Mouse (Mus musculus) G1E (cell line): Measurements from ENCODE around the gene Mrpl52. TPM values are rescaled to one million over a fixed set of nuclear protein-coding genes. Genes with fewer than 3 reads are reported as not detected.

Source experiments
- ATAC-seq: 2 replicates; pipeline ENCODE4 v1.8.0; 2016; ENCODE audit warnings: mild to moderate bottlenecking; ENCODE audit not compliant: insufficient number of reproducible peaks, poor library complexity, low FRiP score, severe bottlenecking; ENCODE audit errors: extremely low read depth
- DNase-seq: peaks from one replicate; pipeline ENCODE4 v3.0.0; 2012; ENCODE audit warnings: low spot score
- H3K27me3 ChIP-seq: 2 replicates; pipeline ENCODE4 v1.6.1; 2012; ENCODE audit warnings: mild to moderate bottlenecking, low read length, inconsistent platforms; ENCODE audit not compliant: insufficient read depth
- H3K36me3 ChIP-seq: replicated peaks from 2 replicates; pipeline ENCODE3; 2012; ENCODE audit warnings: mild to moderate bottlenecking, inconsistent platforms
- H3K4me1 ChIP-seq: 2 replicates; pipeline ENCODE4 v1.6.1; 2012; ENCODE audit warnings: low read depth, low read length, inconsistent platforms, mixed read lengths; ENCODE audit not compliant: insufficient read depth
- H3K4me3 ChIP-seq: 2 replicates; pipeline ENCODE4 v1.5.1; 2012; ENCODE audit warnings: low read depth, mild to moderate bottlenecking, inconsistent platforms, low read length, moderate library complexity, mixed read lengths
- H3K9me3 ChIP-seq: replicated peaks from 2 replicates; pipeline ENCODE4 v1.6.1; 2012; ENCODE audit warnings: inconsistent platforms
- CTCF ChIP-seq: IDR thresholded peaks from 2 replicates; pipeline ENCODE4 v1.5.1; 2012; ENCODE audit warnings: low read depth, low read length, inconsistent platforms, mixed read lengths
- GATA1 ChIP-seq: IDR thresholded peaks from 2 replicates; pipeline ENCODE4 v1.6.1; 2012; ENCODE audit warnings: borderline replicate concordance, low read length, inconsistent platforms, mixed read lengths
- GATA2 ChIP-seq: IDR thresholded peaks from 2 replicates; pipeline ENCODE4 v1.6.1; 2012; ENCODE audit warnings: low read depth, low read length, inconsistent platforms, borderline replicate concordance
- POLR2AphosphoS5 ChIP-seq: IDR thresholded peaks from 2 replicates; pipeline ENCODE4 v1.6.1; 2012; ENCODE audit warnings: low read depth, low read length, inconsistent platforms; ENCODE audit not compliant: insufficient replicate concordance
- TAL1 ChIP-seq: conservative IDR thresholded peaks from 2 replicates; pipeline ENCODE4 v1.6.1; 2012; ENCODE audit warnings: low read depth, low read length, inconsistent platforms, mixed read lengths
- polyA plus RNA-seq: library from polyadenylated mRNA; stranded (reverse); fragments of >175 nt; gene quantifications from 2 replicates; pipeline ENCODE4 v1.2.3, GENCODE M21; 2012
- total RNA-seq, 2 experiments: library from RNA; stranded (forward) in 1 of 2; stranded (reverse) in 1 of 2; fragments of 200-1000 nt in 1 of 2; fragments of >200 nt in 1 of 2; fragmentation: Nextera tagmentation in 1 of 2; gene quantifications; 2 replicates each; pipeline ENCODE4 v1.2.3; 2014 to 2017

The Mrpl52 gene
- total and polyA plus RNA-seq, 3 experiments: 238 to 1,643 (median 318) TPM

- Histone ChIP-seq H3K4me1 (peaks cover 8% of the 10 kb centered on the region), H3K27me3 (peaks cover 44% of the 10 kb centered on the region), H3K36me3 (peaks cover 23% of the 10 kb centered on the region), H3K4me3 (no peak overlapping the region), H3K9me3 (no peaks in the 10 kb centered on the region)
- TF ChIP-seq GATA2 (no peak), GATA1 (no peak), CTCF (no peak), POLR2AphosphoS5 (no peak), TAL1 (no peak)
- ATAC-seq (no peak), DNase-seq (no peak)
Measured at GRCm38 (mm10) chr14:54474744-54475143, 48.0 kb downstream of the Mrpl52 start.

DNA sequence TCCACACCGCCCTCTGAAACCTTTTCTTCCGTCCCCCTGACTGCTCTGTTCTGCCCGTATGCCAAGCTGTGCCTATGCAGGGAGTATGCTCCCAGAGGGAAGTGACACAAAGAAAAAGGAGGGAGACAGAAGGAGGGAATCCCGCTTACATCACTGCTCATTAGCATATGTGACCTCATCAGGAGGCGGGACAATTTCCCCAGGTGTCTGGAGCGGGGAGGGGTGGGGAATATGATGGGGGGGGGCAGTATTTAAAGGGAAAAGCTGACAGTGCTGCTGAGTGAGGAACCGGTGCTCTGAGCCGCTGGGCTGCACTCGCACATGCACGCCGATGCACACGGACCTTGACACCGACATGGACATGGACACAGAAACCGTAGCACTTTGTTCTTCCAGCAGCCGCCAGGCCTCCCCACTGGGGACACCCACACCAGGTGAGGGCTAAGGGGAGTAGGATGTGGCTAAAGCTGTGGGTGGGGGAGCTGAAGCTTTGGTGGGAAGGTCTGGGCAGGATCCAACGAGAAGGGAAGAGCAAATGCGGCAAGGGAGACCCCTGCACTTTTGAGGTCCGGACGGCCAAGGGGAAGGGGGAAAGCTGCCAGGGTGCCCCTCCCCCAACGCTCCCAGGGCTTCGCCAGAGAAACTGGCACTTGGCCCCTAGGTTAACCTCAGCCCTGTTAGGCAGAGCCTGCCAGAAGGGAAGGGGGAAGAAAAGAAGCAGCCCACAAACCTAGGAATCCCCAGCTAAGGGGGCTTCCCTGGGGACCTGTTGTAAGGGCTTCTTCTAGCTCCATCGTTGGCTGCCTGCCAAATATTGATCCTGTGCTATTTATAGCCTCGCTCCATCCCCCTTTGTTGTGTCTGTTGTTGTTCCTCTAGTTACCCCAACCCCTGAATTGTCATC, 49.5 kb downstream of the Mrpl52 start, which contains the start of gene Rem2:
Gene Rem2, plus strand, starts transcription at position 160 of the 904 bp plus-strand sequence.
- H3K27me3 ChIP-seq: peaks cover 57% of the 10 kb centered on the region
- H3K4me3 ChIP-seq: no peak within 1 kb of the TSS
- no peaks in the 10 kb centered on the region for H3K9me3 ChIP-seq
- ATAC-seq: no peak
- no peak for TF ChIP-seq POLR2AphosphoS5
- TF ChIP-seq GATA2: no peak
- TF ChIP-seq GATA1: no peak
- TF ChIP-seq TAL1: no peak
- TF ChIP-seq CTCF: no peak
- H3K36me3 ChIP-seq: peaks cover 10% of the 10 kb centered on the region
- DNase-seq: no peak
- H3K4me1 ChIP-seq: peaks cover 8% of the 10 kb centered on the region

DNA sequence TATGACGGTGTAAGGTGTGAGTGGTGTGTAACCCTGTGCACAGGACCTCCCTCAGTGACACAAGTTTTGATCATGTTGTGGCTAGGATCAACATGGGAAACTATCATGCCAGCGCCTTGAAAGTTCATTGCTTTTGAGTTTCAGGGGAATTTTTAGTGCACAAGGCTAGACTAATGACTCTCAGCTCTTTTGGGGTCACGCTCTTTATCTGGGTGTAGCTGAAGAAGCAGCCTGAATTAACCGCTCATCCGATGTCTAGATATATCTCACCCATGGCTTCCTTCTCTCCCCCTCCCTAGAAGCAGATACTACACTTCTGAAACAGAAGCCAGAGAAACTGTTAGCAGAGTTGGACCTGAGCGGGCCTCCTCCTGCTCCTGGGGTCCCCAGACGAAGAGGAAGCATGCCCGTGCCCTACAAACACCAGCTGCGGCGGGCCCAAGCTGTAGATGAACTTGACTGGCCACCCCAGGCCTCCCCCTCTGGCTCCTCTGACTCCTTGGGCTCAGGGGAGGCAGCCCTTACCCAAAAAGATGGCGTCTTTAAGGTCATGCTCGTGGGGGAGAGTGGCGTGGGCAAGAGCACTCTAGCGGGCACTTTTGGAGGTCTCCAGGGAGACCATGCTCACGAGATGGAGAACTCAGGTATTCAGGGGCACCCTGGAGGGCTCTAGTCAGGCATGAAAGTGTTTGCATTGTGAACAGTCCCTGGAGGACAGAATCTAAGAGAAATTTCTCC, 50.6 kb downstream of the Mrpl52 start:
- peaks cover 61% of the 10 kb centered on the region for H3K27me3 ChIP-seq
- ATAC-seq (no peak), DNase-seq (no peak)
- no peaks in the 10 kb centered on the region for H3K9me3 ChIP-seq
- TF ChIP-seq POLR2AphosphoS5 (no peak), GATA1 (no peak), CTCF (no peak), TAL1 (no peak), GATA2 (no peak)
- H3K4me1 ChIP-seq: peaks cover 8% of the 10 kb centered on the region
- no peak overlapping the region for H3K4me3 ChIP-seq
- H3K36me3 ChIP-seq: no peaks in the 10 kb centered on the region

Other genes starting within 250 kb of the Mrpl52 start
- 223 and 226 TPM in 2 replicates for gene Dad1, start 172.8 kb upstream of the Mrpl52 start, total RNA-seq (2014; fragmentation: Nextera tagmentation)
- 112 and 115 TPM in 2 replicates for gene Dad1, start 172.8 kb upstream of the Mrpl52 start, total RNA-seq (2017)
- 16.6 and 17.0 TPM in 2 replicates for gene Dad1, start 172.8 kb upstream of the Mrpl52 start, polyA plus RNA-seq
- gene Abhd4, start 172.7 kb upstream of the Mrpl52 start, total RNA-seq (2014; fragmentation: Nextera tagmentation): 46.6 and 56.5 TPM in 2 replicates
- 21.5 and 22.9 TPM in 2 replicates for gene Abhd4, start 172.7 kb upstream of the Mrpl52 start, total RNA-seq (2017)
- 5.1 and 8.2 TPM in 2 replicates for gene Abhd4, start 172.7 kb upstream of the Mrpl52 start, polyA plus RNA-seq
- gene Olfr49, start 142.0 kb upstream of the Mrpl52 start, total RNA-seq (2014; fragmentation: Nextera tagmentation): not detected in 2 replicates
- gene Olfr49, start 142.0 kb upstream of the Mrpl52 start, total RNA-seq (2017): 0.17 and 0.27 TPM in 2 replicates
- gene Olfr49, start 142.0 kb upstream of the Mrpl52 start, polyA plus RNA-seq: not detected in 2 replicates
- gene Oxa1l, start 66.1 kb upstream of the Mrpl52 start, total RNA-seq (2014; fragmentation: Nextera tagmentation): 72.2 and 76.0 TPM in 2 replicates
- gene Oxa1l, start 66.1 kb upstream of the Mrpl52 start, total RNA-seq (2017): 34.2 and 35.9 TPM in 2 replicates
- gene Oxa1l, start 66.1 kb upstream of the Mrpl52 start, polyA plus RNA-seq: 134 and 196 TPM in 2 replicates
- 4.6 and 6.2 TPM in 2 replicates for gene Slc7a7, start 9.1 kb upstream of the Mrpl52 start, total RNA-seq (2014; fragmentation: Nextera tagmentation)
- 0.55 and 0.76 TPM in 2 replicates for gene Slc7a7, start 9.1 kb upstream of the Mrpl52 start, total RNA-seq (2017)
- 0.88 and 1.1 TPM in 2 replicates for gene Slc7a7, start 9.1 kb upstream of the Mrpl52 start, polyA plus RNA-seq
- 60.4 and 66.0 TPM in 2 replicates for gene Mmp14, start 4.7 kb downstream of the Mrpl52 start, total RNA-seq (2014; fragmentation: Nextera tagmentation)
- 28.6 and 33.8 TPM in 2 replicates for gene Mmp14, start 4.7 kb downstream of the Mrpl52 start, total RNA-seq (2017)
- 108 and 147 TPM in 2 replicates for gene Mmp14, start 4.7 kb downstream of the Mrpl52 start, polyA plus RNA-seq
- gene Lrp10, start 37.2 kb downstream of the Mrpl52 start, total RNA-seq (2014; fragmentation: Nextera tagmentation): 36.3 and 44.4 TPM in 2 replicates
- 25.5 and 39.7 TPM in 2 replicates for gene Lrp10, start 37.2 kb downstream of the Mrpl52 start, total RNA-seq (2017)
- 226 and 280 TPM in 2 replicates for gene Lrp10, start 37.2 kb downstream of the Mrpl52 start, polyA plus RNA-seq
- not detected in 2 replicates for gene Rem2, start 49.2 kb downstream of the Mrpl52 start, total RNA-seq (2014; fragmentation: Nextera tagmentation)
- not detected in 2 replicates for gene Rem2, start 49.2 kb downstream of the Mrpl52 start, total RNA-seq (2017)
- 0.06 and 0.08 TPM in 2 replicates for gene Rem2, start 49.2 kb downstream of the Mrpl52 start, polyA plus RNA-seq
- 81.3 and 106 TPM in 2 replicates for gene Prmt5, start 90.6 kb downstream of the Mrpl52 start, total RNA-seq (2014; fragmentation: Nextera tagmentation)
- gene Prmt5, start 90.6 kb downstream of the Mrpl52 start, total RNA-seq (2017): 44.8 and 50.9 TPM in 2 replicates
- 242 and 254 TPM in 2 replicates for gene Prmt5, start 90.6 kb downstream of the Mrpl52 start, polyA plus RNA-seq
- gene Haus4, start 127.7 kb downstream of the Mrpl52 start, total RNA-seq (2014; fragmentation: Nextera tagmentation): 42.7 and 46.4 TPM in 2 replicates
- 57.9 and 66.6 TPM in 2 replicates for gene Haus4, start 127.7 kb downstream of the Mrpl52 start, total RNA-seq (2017)
- 46.1 and 60.3 TPM in 2 replicates for gene Haus4, start 127.7 kb downstream of the Mrpl52 start, polyA plus RNA-seq
- gene Ajuba, start 150.6 kb downstream of the Mrpl52 start, total RNA-seq (2014; fragmentation: Nextera tagmentation): not detected in 2 replicates
- gene Ajuba, start 150.6 kb downstream of the Mrpl52 start, total RNA-seq (2017): 0.17 TPM in 1 of 2 replicates, not detected in the other
- 0.02 TPM in 1 of 2 replicates, not detected in the other for gene Ajuba, start 150.6 kb downstream of the Mrpl52 start, polyA plus RNA-seq
- gene 4931414P19Rik, start 179.1 kb downstream of the Mrpl52 start, total RNA-seq (2014; fragmentation: Nextera tagmentation): 9.0 and 25.1 TPM in 2 replicates
- 2.6 and 4.8 TPM in 2 replicates for gene 4931414P19Rik, start 179.1 kb downstream of the Mrpl52 start, total RNA-seq (2017)
- gene 4931414P19Rik, start 179.1 kb downstream of the Mrpl52 start, polyA plus RNA-seq: 21.3 and 25.6 TPM in 2 replicates
- gene Psmb5, start 191.1 kb downstream of the Mrpl52 start, total RNA-seq (2014; fragmentation: Nextera tagmentation): 26.5 and 32.1 TPM in 2 replicates
- 50.8 and 56.8 TPM in 2 replicates for gene Psmb5, start 191.1 kb downstream of the Mrpl52 start, total RNA-seq (2017)
- 149 and 159 TPM in 2 replicates for gene Psmb5, start 191.1 kb downstream of the Mrpl52 start, polyA plus RNA-seq
- not detected in 2 replicates for gene Psmb11, start 194.5 kb downstream of the Mrpl52 start, total RNA-seq (2014; fragmentation: Nextera tagmentation)
- gene Psmb11, start 194.5 kb downstream of the Mrpl52 start, total RNA-seq (2017): 0.11 and 0.12 TPM in 2 replicates
- not detected in 2 replicates for gene Psmb11, start 194.5 kb downstream of the Mrpl52 start, polyA plus RNA-seq
- gene Gm17606, start 214.0 kb downstream of the Mrpl52 start, total RNA-seq (2014; fragmentation: Nextera tagmentation): not detected in 2 replicates
- gene Gm17606, start 214.0 kb downstream of the Mrpl52 start, total RNA-seq (2017): not detected in 2 replicates
- not detected in 2 replicates for gene Gm17606, start 214.0 kb downstream of the Mrpl52 start, polyA plus RNA-seq
- gene Cdh24, start 214.5 kb downstream of the Mrpl52 start, total RNA-seq (2014; fragmentation: Nextera tagmentation): 0.68 and 0.73 TPM in 2 replicates
- gene Cdh24, start 214.5 kb downstream of the Mrpl52 start, total RNA-seq (2017): 0.11 and 0.35 TPM in 2 replicates
- gene Cdh24, start 214.5 kb downstream of the Mrpl52 start, polyA plus RNA-seq: 1.5 and 1.8 TPM in 2 replicates